Mouse (Mus musculus) brain, embryonic 14.5 days (tissue): ENCODE measurements at regions not wholly inside any gene's neighbourhood (a gene's known extent, or its start where the extent isn't known, plus 50 kb on each side); places are given as distances from the start of the nearest gene placed in this dataset.
A peak's percentile ranks its signal among the peaks of the same experiment; 100 is the strongest.

Experiments used
- DNase-seq: peaks from one replicate; pipeline ENCODE4 v3.0.0-alpha.2; 2011; ENCODE audit warnings: low read depth
- CTCF ChIP-seq: fragments of 200-500 bp; IDR thresholded peaks from 2 replicates; pipeline ENCODE4 v1.5.1; 2012; ENCODE audit warnings: inconsistent platforms, mild to moderate bottlenecking, moderate library complexity, borderline replicate concordance; ENCODE audit not compliant: insufficient read depth, insufficient read length; ENCODE audit errors: extremely low read depth
- POLR2A ChIP-seq: fragments of 200-500 bp; IDR thresholded peaks from 2 replicates; pipeline ENCODE4 v1.6.1; 2012; ENCODE audit warnings: mild to moderate bottlenecking, inconsistent platforms, borderline replicate concordance; ENCODE audit not compliant: poor library complexity, insufficient read depth, insufficient read length, severe bottlenecking; ENCODE audit errors: extremely low read depth

DNA sequence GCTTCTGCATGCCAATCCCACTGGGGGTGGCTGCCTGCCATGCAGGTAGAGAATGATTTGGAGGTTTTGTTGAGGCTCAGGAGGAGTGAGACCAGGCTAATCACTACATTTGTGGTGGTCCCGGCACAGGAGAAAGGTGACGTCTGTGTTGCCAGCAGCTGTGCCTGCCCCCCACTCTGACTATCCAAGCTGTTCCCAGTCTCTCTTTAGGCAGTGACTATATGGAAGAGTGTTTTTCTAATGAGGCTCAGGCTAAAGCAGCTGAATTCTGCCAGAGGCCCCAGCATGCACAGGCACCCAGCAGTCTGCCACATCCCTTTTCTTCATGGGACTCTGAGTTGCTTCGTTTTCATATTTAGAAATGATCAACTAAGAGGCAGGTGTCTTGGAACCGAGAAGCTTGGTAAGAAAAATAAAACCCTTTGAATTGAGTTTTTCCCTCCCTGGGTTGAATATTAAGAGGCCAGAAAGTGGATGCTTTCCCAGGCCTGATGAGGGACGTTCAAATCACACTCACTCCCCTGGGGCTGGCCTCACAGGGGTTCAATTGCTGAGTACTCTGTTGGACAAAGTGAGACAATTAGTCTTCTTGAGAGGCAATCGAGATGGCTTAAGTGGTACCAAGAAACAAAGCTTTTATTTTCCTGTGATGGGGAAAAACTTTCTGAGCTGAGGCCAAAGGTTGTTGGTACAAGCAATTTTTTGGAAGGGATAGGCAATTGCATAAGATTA lies 82.5 kb upstream of the Dab1 start:
- peak; percentile 73 for DNase-seq
- no peak for TF ChIP-seq POLR2A
- no peak for TF ChIP-seq CTCF

DNA sequence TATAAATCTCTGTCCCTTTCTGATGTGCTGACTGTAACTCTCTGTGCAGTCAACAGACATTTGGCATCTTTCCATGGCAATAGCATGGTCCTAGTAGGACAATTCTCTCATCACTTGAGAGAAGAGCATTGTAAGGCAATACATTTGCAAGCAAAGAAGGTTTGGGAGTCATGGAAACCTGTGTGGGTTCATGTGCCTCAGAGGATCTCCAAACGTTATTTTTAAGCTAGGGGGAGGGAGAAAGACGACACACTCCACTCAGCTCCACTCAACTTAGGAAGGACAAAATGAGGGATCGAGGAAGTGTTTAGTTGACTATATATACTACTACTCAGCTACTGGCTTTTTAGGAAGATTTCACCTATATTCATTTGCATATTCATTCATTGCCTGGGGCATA lies 78.2 kb upstream of the Dab1 start:
- DNase-seq = no peak
- TF ChIP-seq POLR2A (no peak), CTCF (no peak)

DNA sequence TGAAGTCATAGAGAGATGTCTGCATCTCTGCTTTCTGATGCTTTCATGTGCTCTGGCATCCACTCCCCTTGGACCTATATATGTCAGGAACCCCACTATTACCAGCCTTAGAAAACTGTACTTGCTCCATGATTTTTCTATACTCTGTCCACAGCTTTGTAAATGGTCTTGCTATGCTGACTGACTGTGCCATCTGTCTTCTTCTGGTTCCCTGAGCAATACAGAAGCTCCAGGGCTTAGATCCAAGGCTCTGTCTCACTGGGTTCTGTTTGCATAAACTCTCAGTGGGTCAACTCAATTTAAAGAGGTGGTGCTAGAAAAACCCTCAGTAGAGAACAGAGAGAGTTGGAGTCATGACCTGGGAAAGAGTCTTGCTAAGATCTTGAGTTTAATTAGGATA lies 71.9 kb upstream of the Dab1 start:
- TF ChIP-seq POLR2A (no peak), CTCF (no peak)
- no peak for DNase-seq

DNA sequence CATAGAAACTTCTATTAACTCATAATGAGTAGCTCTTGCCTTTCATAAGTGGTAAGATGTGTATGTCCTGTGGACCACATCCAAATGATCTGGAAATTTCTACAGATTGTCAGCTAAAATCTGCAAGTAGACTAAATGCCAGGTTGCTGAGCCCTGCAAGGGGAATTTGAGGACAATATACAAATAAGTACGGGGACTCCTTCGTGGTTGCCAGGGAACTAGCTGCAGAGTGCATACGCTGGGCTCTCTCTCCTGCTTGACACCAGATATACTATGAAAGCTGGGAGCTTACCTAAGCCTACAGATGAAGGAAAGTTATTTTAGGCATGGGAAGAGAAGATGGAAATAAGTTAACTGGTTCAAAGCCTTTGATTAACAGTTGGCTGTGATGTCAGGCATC lies 66.7 kb upstream of the Dab1 start:
- no peak for DNase-seq
- TF ChIP-seq POLR2A (no peak), CTCF (no peak)

DNA sequence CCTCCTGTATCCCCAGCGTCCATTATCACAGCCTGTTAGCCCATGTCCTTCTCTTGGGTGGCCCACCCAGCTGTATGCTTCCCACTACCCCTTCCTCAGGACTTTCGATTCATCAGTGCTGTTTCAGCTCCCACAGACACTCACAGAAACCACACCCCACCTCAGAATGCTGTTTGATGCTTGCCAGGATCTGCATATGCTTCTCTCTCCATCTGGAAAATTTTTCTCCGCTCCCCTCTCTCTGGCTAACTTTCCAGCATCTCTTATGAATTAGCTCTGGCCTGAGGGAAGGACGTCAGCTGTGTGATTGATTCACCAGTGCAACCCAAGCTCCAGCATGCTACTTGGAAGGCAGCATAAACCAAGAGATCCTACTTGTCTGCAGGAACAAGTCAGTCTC lies 66.0 kb upstream of the Dab1 start:
- DNase-seq = peak; percentile 25
- TF ChIP-seq CTCF = no peak
- TF ChIP-seq POLR2A = no peak

DNA sequence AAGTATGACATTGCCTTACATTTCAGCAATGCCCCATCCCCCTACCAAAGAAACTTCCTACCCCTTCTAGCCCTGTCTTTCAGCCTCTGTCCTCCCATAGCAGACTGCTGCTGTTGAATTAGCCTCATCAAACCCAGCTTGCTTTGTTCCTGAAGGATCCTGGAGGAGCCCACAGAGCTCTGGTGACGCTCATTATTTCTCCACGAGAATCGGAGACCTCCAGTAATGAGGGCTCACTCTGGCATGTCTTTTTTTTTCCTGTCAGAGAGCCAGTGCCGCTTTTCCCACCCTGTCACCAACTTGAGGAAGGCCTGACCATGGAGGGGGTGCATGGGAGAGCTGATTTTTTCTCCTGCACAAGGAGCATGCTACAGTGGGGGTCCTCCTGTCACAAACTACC lies 64.6 kb upstream of the Dab1 start:
- TF ChIP-seq CTCF (no peak), POLR2A (no peak)
- peak; percentile 78 for DNase-seq
